Mouse (Mus musculus) cerebellum, postnatal 36 days (tissue): ENCODE data around the gene Ciz1.
A peak's percentile ranks its signal among the peaks of the same experiment; 100 is the strongest.

Experiments used
- DNase-seq, 2 experiments: peaks; one replicate each; pipeline ENCODE4 v3.0.0; 2021 to 2022; ENCODE audit warnings: mixed read lengths in 2 of 2

Ciz1 gene

DNA sequence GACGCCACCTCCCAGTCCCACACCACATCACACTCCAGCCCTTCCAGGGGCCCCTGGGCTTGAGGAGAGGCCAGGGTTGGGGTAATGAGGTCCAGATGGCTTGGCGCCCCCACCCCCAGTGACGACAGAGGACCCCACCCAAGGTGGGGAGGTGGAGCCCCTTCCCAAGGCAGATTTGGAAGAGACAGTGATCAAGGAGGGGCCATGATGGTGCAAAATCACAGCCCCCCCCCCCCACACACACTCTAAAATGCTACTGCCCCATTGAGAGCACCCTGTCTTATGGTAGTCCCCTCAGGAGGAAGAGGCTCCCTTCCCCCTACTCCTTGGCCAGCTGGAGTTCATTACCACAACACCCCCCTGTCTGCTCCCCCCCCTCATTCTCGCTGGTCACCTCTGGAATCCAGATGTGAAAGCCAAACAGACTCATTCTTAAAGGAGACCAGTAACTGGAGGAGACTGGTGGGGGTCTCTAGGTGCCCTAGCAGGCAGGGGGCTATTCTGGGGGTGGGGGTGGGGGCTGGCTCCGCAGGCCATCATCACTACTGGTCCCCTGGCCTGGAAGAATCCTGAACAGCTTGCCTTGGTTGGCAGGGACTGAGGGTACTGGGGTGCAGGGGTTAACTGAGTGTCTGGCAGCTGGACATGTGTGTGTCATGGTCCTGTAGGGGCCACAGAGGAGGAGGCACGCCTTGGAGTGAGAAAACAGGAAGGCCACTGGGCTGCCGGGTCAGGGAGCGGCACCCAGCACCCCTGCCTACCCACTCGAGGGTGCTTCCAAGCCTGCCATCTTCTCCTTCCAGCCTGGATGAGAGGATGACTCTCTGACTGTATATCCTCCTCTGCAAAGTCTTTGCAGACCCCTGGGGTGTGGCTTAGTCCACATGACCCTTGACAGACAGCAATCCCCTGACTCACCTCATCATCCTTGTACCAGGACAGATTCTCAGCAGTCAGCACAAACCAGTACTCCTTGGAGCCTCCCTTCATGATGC, 32.2 kb upstream of the Ciz1 start:
- DNase-seq: no peak

DNA sequence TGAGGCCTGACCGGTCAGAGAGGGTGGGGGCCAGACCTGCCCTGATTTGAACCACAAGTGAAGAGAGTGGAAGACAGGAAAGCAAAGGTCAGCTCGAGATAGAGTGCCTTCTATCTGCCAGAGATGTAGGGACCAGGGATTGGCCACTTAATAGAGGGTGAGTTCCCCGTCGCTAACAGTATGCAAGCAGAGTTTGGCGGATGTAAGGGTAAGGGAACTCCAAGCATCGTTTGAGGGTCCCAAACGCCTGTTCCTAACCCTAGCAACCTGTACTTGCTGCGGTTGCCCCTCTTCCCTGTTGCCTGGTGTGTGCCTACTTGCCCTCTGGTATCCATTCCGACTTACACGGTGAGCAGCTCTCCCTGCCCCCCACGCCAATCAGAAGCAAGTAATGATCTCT, 31.4 kb upstream of the Ciz1 start:
- DNase-seq: no peak

DNA sequence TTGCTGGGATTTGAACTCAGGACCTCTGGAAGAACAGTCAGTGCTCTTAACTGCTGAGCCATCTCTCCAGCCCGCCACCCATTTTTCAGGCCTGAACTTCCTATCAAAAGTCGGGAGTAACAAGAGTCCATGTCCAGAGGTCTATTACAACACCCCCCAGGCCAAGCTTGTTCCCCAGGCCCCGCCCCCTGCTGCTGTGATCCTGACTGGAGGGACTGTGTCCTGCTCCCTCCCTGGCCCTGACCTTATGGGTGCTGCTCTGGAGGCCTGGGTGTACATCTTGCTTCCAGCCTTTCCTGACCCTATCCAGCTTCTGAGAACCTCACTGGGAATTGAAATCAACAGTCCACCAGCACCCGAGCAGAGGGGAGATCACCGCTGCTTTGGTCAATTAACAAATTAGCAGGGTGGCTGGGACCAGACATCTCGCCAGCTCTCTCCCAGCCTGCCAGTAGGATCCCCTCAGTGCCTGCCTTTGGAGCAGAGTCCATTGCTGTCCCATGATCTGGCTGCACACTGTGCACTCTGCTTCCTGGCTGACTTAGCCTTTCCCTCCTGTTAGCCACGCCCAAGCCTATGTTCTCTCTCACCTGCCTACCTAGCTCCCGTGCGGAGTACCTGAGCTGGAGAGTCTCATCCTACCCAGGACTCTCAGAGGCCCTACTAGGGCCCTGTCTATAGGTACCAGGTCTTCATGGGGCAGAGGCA, 30.4 kb upstream of the Ciz1 start:
- DNase-seq: no peak

DNA sequence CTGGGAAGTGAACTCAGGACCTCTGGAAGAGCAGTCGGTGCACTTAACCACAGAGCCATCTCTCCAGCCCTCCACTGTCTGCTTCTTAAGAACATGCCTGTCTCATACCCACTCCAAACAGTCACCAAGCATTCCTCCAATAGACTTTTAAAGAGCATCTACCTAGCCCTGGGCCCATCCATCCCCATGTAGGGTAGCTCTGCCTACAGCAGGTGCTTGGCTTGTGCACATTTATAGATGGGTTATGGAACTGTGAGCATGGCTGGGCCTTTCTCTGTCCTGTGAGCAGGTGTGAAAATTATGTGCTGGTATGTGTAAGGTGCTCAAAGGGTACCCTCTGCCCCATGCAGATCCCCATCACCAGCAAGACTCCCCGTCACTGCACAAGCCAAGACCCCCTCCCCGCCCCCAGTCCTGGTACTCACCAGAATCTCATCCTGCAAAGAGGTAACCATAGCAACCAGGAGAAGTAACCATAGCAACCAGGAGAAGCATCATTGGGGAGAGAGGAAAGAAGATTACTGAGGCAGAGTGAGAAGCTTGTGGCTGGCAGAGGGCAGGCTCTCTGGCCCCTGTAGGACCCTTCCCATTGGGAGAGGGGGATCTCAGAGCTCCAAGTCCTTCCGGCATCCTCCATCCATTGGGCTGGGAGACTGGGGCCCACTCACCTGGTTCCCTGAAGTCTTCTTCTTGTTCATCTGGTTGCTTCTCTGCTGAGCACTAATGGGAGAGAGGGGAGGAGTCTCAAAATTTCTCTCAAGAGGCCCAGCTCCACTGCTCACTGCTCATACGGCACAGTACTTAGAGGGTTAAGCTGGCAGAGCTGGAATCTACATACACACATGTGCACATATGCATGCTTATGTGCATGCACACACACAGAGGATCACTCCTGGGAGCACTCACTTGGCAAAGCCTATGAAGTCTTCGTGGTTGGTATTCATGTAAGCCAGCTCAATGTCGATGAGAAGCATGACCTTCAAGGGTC, 29.1 kb upstream of the Ciz1 start:
- DNase-seq: no peak

DNA sequence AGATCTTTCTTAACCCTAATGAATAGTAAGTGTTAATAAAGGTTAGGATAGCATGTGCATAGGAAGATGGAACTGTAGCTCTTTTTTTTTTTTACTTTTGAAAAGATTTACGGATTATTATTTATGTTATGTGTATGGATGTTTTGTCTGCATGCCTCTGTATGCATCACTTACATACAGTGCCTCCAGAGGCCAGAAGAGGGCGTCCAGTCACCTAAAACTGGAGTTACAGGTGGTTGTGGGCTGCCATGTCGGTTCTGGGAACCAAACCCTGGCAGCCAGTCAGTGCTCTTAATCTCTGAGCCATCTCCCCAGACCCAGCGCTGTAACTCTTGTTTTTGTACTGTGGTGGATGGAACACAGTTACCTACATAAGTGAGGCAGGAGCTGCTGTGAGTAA, 27.8 kb upstream of the Ciz1 start:
- DNase-seq: no peak

DNA sequence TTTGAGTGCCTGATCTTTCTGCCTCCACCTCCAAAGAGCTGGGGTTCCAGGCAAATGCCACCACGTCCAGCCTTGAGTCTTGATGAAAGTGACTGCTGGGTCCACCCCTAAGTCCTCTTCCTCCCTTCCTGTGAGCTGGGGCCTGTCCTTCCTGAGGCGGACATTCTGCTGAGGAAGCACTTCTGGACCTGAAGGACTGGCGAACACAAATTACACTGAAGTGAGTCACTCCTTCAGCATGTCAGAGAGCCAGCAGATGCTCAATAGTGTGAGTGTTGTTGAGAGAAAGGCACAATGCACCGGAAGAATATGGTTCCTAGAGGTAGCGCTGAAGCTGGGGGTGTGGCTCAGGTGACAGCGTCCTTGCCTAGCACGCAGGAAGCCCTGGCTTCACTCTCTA, 26.8 kb upstream of the Ciz1 start:
- DNase-seq: no peak

DNA sequence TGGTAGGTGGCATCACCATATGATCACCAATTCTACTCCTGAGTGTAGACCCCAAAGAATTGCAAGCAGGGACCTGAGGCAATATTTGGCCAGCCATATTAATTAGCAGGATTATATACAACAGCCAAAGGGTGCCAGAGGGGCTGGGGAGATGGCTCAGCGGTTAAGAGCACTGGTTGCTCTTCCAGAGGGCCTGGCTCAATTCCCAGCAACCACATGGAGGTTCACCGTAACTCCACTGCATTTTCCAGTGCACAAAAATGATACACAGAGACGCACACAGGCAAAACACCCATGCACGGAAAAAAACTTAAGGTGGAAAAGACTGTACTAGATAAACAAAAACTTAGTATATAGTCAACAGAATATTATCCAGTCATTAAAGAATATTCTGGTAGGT, 24.9 kb upstream of the Ciz1 start:
- no peak for DNase-seq

DNA sequence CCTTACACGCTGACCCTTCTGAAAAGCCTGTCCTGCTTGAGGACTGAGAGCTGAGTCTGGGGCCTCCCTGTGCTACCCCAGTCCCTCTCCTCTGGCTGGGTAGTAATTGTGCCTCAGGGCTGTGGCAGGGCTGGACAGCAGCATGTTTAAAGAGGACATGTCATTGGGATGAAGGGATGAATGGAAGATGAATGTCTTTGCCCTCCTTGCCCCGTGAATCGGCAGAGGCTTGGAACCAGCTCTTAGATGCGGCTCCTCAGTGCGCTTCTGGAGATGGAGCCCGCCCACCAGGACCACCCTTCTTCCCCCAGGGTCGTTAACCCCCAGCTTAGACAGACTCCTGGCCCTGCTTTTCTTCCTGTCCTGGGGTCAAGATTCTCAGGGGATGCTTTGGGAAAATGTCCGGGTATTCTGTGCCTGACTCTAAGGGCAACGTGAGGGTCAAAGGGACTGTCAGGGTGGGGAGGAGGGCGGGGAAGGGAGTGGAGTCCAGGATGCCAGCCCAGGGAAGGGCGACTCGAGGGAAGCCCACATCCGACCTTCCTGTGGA, 23.1 kb upstream of the Ciz1 start:
- DNase-seq: no peak

DNA sequence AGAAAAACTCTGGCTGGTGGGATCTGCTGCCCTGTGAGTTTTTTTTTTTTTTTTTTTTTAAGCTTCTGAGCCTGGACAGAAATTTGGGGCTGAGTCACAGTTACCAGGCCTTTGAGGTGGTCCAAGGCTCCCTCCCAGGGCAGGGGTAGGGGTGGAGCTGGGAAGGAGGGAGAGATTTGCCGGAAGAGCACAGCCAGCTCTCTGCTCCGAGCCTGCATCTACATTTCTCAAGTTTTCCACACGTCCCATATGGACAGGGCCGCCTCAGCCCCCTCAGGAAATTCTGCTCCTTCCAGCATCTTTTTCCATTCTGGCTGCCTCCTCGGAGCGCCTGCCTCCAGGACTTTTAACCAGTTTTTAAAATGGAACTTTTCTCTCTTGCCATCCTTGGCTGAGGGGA, 22.6 kb upstream of the Ciz1 start:
- DNase-seq: no peak

DNA sequence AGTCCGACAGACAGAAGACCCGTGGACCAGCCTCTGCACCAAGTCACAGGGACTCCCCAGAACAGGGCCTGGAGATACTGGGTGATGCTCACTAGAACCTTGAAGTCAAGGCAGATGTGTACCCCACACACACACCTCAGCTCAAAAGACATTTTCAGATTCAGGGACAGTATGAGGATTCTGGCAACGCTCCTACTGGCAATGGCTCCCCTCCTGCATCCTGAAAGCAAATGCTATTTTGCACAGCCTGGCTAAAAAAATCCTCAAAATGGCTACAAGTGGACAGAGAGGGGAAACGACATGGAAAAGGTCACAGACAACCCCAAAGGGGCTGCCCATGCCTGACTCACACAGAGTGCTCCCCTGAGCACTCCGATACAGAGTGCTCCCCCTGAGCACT, 20.0 kb upstream of the Ciz1 start:
- no peak for DNase-seq

DNA sequence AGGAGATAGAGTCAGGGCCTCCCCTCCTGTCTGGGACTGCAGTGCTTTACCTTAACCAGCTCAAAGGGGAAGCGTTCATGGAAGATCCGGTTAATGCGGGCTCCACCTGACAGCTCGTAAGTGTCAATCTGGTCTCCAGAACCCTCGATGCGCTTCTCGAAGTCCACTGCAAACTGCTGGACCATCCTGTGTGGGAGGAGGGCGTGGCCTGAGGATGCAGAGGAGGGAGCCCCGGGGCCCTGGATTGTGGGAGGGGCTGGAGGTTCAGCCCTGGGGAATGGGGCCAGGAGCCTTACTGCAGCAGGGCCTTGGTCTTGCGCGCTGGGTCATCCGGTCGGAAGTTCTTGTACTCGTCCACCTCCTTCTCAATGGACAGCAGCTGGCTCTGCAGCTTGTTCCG, 16.2 kb upstream of the Ciz1 start:
- DNase-seq: no peak

DNA sequence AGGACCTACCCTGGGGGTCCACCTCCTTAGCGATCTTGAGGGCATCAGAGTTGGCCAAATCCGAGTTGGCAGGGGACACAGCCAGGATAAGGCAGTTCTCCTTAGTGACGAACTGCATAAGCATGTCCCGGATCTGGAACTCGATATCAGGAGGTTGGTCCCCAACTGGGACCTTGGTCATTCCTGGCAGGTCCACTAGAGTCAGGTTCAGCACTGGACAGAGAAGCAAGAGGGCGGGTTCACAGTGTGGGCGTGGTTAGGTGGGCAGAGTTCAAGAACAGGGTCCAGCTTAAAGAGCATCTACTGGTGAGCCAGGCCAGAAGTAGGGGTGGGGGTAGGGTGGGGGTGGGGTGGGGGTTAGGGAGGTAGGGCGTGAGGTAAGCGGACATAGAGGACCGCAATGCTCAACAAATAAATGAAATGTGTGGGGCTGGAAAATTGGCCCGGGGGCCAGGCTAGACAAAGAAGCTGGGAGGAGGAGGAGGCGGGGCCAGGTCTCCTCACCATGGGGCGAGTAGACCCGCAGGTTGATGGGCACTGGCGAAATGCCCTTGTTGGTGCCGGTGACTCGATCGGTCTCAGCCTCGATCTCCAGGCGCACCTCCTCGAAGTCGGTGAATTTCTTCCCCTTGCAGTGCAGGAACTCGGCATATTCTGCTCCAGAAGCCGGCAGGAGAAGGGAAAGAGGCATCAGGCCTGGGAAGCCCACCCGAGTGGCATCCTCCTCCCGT, 12.1 kb upstream of the Ciz1 start:
- no peak for DNase-seq

DNA sequence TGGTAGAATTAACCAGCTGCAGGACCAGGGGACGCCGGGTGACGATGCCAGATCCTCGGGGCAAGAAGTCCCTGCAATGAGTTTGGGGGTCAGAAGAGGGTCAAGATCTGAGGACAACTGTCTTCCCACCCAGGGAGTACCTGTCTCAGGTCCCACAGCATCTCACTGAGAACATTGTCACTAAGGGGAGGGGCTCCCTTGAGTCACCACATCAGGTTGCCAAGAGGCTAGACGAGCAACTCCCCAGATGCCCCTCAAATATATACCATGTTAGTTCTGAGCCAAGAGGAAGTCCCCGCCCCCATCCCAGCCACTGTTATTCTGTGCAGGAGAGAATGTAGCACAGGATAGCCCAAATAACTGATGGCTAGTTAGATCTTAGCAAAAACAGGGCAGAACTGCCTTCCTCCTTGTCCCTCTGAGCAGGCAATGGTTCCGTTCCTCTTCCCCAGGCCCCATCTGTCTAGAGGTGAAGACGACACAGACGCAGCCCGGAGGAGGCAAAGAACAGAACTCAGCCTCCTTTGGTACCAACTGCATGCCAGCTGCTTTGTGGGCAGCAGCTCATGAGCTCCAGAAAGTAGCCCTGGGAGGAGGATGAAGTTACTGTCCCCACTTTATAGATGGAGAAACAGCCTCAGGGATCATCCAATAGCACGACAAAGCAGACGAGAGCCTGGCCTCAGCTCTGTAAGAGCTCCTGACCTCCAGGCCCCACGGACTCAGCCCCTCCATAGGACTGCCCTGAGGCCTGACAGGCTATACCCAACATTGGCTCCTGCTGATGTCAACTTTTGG, 11.1 kb upstream of the Ciz1 start:
- peak in 1 of 2 experiments; percentile 42 for DNase-seq

DNA sequence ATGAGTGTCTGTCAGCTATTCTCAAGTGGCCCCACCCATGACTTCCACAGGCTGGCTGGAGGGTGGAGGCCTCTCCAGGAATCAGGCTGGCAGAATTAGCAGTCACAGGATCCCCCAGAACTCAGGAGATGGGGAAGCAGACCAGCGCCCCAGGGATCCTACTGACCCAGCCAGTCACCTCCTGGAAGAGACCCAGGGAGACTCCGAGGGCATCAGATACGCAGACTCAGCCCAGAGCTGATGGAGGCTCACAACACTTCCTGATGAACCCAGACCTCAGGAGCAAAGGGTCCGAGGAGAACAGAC, 10.5 kb upstream of the Ciz1 start:
- peak; percentile 40 to 51 for DNase-seq

DNA sequence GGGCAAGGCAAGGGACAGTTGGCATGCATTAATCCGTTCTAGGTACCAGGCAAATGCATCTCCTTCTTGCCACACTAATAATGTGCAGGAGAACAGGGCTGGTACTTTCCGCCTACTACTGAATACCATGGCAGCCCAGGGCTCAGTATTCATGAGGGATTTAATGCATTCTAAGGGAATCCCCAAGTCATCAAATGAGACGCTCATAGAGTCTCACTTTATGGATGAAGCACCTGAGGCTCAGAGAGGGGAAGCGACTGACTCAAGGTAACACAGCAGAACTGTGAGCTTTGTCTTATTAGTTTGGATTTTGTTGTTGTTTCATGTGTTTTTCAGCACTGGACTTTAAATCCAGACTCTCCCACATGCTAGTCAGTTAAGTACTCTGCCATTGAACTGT, 10.1 kb upstream of the Ciz1 start:
- peak in 1 of 2 experiments; percentile 47 for DNase-seq

DNA sequence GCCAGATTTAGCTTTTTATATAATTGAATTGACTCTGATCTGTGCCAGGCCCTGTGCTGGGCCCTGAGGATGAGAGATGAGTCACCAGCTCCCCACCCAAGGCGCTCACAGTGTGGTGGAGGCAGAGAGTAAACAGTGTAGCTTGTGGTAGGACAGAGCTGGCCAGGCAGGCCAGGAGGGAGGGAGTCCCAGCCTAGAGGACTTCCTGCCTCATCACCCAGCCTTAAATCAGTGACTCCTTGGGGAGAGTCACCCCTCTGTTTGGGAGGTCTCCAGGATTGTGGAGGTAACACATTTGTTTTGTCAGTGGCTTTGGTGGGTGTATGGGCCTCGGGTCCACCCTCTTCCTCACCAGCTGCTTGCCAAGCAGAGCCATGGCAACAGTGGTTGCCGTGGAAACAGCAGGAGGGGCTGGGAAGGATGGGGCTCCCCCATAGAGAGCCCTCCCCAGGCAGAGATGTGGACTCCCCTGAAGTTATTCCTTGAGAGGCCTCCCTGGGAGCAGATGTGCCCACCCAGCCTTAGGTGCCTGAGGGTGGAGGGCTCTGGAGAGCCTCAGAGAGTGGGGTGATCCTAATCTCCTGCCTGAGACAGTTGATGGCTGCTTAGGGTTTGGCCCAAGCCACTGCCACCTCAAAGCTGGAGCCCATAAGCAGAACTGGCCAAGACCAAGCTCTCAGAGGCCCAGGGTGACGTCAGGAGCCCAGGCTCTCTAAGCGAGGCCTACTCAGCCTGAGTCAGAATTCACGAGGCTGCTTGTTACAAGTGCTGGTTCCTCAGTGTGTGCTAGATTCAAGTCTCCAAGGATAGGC, 9.4 kb upstream of the Ciz1 start:
- peak; percentile 84 to 85 for DNase-seq

DNA sequence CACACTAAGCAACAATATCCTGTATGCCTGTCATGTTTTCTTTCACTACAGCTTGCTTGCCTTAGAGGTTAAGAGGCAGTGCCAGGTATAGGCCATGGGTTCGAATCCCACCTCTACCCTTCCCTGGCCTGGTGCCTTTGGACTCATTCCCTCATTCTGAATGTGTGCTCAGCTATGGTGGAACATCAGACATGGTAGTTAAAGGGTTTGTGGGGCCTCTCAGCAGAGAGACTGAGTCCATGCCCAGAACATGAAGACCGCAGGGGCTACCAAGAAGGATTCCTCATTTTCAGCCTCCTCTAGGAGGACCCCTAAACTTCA, 8.8 kb upstream of the Ciz1 start:
- no peak for DNase-seq

DNA sequence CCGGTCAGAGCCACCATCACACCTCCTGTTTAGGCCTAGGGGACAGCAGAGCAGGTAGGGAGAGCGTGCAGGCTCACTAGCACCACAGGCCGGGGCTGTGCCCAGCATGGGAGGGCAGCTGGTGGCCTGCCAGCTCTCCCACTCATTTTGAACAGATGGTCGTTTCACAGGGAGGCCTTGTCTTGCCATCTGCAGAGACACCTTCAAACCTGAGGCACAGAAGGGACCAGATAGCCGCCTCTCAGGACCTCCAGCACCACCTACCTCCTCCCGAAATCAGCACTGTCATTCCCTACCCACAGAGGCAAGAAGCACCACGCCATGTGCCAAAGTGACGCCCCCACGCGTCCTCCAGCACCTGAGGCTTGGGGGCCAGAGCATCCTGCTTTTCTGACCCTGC, 8.1 kb upstream of the Ciz1 start:
- peak; percentile 96 to 98 for DNase-seq

DNA sequence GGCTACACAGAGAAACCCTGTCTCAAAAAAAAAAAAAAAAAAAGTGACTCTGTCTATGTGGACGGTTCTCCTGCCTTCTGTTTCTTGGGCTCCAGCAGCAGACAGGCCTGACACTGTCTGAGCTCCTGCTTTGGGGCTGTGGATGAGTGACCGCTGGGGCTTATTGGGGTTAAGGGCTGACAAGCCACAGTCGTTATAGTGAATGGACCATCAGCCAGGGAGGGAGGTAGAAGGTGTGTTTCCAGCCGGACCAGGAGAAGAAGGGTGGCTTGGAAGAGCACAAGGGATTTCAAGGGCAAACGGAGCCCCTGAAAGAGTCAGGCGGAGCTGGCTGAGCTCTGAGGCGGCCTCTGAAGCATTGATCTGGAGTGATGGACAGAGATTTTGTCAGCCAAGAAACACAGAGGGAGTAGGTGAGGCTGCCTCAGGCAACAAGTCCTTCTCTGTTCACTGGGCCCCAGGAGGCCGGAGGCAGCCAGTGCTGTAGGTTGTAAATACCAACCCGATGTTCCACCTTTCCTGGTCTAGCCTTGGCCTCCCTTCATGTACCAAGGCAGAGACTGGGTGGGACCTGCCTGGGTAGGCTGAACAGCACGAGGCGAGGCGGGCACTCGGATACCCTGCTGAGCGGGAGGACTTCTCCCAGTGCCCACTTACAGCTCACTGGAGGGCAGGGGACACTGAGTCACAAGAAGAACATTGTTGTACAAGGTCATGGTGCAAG, 7.4 kb upstream of the Ciz1 start:
- DNase-seq: peak; percentile 28 to 37

DNA sequence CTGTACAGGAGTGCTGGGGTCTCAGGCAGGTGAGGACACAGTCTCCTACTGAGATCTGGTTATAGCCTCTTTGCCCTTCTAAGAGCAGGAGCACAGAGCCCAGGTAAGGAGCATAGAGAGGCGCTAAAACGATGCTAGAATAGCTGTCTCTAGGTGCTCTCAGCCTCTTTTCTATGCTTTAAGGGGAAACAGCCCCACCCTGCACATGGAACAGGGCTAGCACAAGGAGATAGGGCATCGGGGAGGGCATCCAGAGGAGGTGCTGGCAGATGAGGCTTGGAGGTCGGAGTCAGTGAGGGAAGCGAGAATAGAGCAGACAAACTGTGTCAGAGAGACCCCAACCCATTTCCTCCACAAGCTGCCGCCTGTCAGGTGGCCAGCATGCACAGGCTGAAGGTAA, 5.1 kb upstream of the Ciz1 start:
- DNase-seq: peak in 1 of 2 experiments; percentile 35
